Mouse (Mus musculus): ENCODE results near the gene H2afy. TPM values are rescaled to one million over a fixed set of nuclear protein-coding genes. Genes with fewer than 3 reads are reported as not detected.

H2afy gene
- polyA plus RNA-seq, 1 experiment from 2014 or later: 263 TPM

DNA sequence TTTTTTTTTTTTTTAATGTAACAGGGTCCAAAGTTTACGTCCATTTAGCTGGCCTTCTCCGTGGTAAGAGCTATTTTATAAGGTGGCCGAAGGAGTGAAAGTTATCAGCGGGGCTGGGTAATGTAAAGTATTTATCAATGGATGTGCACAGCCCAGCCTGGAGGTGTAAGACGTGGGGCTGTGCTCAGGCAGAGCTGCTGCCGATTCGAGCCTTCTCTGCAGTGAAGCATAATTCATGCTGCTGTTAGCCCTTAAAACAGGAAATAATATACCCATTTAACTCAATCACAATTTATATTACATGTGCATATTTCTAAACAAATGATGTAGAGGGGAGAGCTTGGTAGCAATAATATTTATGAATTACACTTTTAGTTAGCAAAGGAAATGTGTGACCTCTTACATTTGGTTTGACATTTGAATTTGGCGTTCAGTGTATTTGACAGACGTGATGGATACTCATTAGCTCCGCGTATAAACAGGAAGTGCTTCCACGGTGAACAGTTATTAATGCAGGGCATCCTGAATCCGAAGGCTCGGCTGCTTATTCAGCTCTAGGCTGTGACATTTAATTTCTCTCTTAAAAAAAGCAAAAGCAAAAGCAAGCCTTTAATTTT is 111.6 kb downstream of the H2afy start:
- no peaks in the 10 kb centered on the region for H3K9me3 ChIP-seq (replicated peaks; ENCODE audit: low read length)
- H3K27ac ChIP-seq: no peak overlapping the region
- H3K4me1 ChIP-seq (replicated peaks; ENCODE audit: insufficient read depth, low read length): peaks cover 5% of the 10 kb centered on the region; the same call in 1 of the 2 replicates
- H3K36me3 ChIP-seq (ENCODE audit: insufficient read depth, low read length): no peaks in the 10 kb centered on the region
- H3K27me3 ChIP-seq (ENCODE audit: insufficient read depth, low read length): no peaks in the 10 kb centered on the region; the same call in 1 of the 2 replicates
- WGBS: 18% methylated on average over 14 of the region's 14 CpGs
- no peak overlapping the region for H3K9ac ChIP-seq (ENCODE audit: low read depth, low read length)
- DNase-seq (ENCODE audit: low spot score) (no peak), ATAC-seq (replicated peaks; ENCODE audit: low FRiP score, low read depth) (no peak)
- H3K4me3 ChIP-seq (replicated peaks; ENCODE audit: low read depth, low read length): peak overlapping the region; percentile 7; the same call in 1 of the 2 replicates
- TF ChIP-seq CTCF (IDR thresholded peaks at IDR 0.05; ENCODE audit: low read depth): no peak
- peak overlapping the region; percentile 45 for H3K4me2 ChIP-seq (ENCODE audit: low read length)

Other genes starting within 250 kb of the H2afy start
- 1.6 and 2.0 TPM in 2 replicates for gene Tifab, start 42.5 kb upstream of the H2afy start, polyA plus RNA-seq (2015; fragmentation: Nextera tagmentation; extraction: Ambion mirVana)
- gene Neurog1, start 115.8 kb upstream of the H2afy start, polyA plus RNA-seq (2015; fragmentation: Nextera tagmentation; extraction: Ambion mirVana): not detected in 2 replicates
- gene Cxcl14, start 160.2 kb upstream of the H2afy start, polyA plus RNA-seq (2015; fragmentation: Nextera tagmentation; extraction: Ambion mirVana): 76.4 and 88.1 TPM in 2 replicates